Mouse (Mus musculus): ENCODE results near the gene Necab2. TPM values are rescaled to one million over a fixed set of nuclear protein-coding genes. Genes with fewer than 3 reads are reported as not detected.

Necab2 gene
- polyA plus RNA-seq, 1 experiment from 2014 or later: 17.2 TPM

DNA sequence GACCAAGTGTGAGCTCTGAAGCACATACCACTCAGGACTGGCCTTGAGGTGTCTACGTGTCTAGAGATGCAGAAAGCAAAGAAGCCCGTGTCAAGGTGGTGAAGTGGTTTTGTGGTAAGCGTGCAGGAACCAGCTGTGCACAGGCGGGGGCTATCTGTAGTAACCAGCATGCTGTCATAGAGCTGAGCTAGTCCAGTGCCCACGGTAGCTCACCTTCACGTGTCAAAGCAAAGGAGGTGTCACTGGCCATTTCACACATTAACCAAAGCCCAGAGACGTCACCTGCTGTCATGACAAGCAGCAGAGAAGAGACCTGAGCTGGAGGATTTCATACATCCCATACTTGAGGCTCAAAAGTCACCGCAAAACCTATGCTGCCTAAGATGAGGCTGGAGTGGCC lies 59.6 kb downstream of the Necab2 start:
- no peak overlapping the region for H3K9ac ChIP-seq (ENCODE audit: low read depth, low read length)
- DNase-seq (ENCODE audit: low spot score) (no peak), ATAC-seq (ENCODE audit: low FRiP score) (no peak)
- no peak overlapping the region for H3K4me3 ChIP-seq (ENCODE audit: low read depth, low read length)
- H3K36me3 ChIP-seq (ENCODE audit: control insufficient read depth, insufficient read depth, low read length): peaks cover 13% of the 10 kb centered on the region; the same call in 1 of the 2 replicates
- no peak overlapping the region for H3K27ac ChIP-seq (ENCODE audit: low read depth, low read length)
- H3K4me2 ChIP-seq (replicated peaks; ENCODE audit: low read depth, low read length): no peak overlapping the region
- 88% methylated on average over 8 of the region's 8 CpGs for WGBS
- no peaks in the 10 kb centered on the region for H3K27me3 ChIP-seq (ENCODE audit: control insufficient read depth, insufficient read depth, low read length)
- no peaks in the 10 kb centered on the region for H3K4me1 ChIP-seq (replicated peaks; ENCODE audit: control insufficient read depth, insufficient read depth, low read length)
- no peaks in the 10 kb centered on the region for H3K9me3 ChIP-seq (ENCODE audit: control insufficient read depth, low read length)

DNA sequence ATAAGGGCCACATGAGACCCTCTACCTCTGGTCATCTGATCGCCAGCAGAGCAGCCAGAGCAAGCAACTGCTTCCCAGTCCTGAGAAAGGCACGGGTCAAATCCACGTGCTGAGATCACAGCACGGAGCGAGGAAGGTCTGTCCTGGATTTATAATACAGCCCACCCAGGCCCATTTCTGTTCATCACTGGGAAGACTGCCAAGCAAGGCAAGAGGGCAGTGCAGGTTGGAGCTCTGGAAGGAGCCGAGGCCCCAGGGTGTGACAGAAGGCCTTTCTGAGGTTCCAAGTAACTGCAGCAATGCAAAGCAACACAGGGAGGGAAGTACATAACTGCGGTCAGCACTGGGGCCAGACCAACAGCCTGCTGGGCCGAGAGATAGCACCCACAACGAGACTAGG lies 64.0 kb downstream of the Necab2 start:
- no peak overlapping the region for H3K27ac ChIP-seq (ENCODE audit: low read depth, low read length)
- peaks cover 23% of the 10 kb centered on the region; the same call in 1 of the 2 replicates for H3K36me3 ChIP-seq (ENCODE audit: control insufficient read depth, insufficient read depth, low read length)
- WGBS: 94% methylated on average over 9 of the region's 9 CpGs
- no peak overlapping the region for H3K4me3 ChIP-seq (ENCODE audit: low read depth, low read length)
- H3K9ac ChIP-seq (ENCODE audit: low read depth, low read length): no peak overlapping the region
- H3K4me2 ChIP-seq (replicated peaks; ENCODE audit: low read depth, low read length): no peak overlapping the region
- H3K9me3 ChIP-seq (ENCODE audit: control insufficient read depth, low read length): no peaks in the 10 kb centered on the region
- DNase-seq (ENCODE audit: low spot score): no peak
- H3K27me3 ChIP-seq (ENCODE audit: control insufficient read depth, insufficient read depth, low read length): no peaks in the 10 kb centered on the region
- no peak for ATAC-seq (ENCODE audit: low FRiP score)
- no peaks in the 10 kb centered on the region for H3K4me1 ChIP-seq (replicated peaks; ENCODE audit: control insufficient read depth, insufficient read depth, low read length)

DNA sequence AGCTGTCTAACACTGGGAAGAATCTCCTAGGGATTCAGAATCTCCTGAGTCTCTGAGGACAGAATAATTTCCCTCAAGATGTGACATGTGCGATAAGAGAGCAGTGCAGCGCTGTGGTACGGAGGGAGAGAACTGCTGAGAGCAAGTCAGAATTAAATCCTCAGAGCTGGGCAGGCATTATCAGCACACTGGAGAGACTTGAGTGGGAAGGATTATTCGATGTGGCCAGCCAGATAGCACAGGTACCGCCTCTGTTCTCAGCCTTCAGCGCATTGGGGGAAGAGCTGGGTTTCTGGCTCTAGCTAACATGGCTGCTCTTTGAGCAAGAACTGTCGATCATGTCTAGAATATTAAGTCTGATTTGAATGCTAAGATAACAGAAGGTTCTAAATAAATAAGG lies 65.2 kb downstream of the Necab2 start:
- H3K4me3 ChIP-seq (ENCODE audit: low read depth, low read length): no peak overlapping the region
- no peak for ATAC-seq (ENCODE audit: low FRiP score)
- WGBS: 98% methylated on average over 7 of the region's 7 CpGs
- H3K4me1 ChIP-seq (replicated peaks; ENCODE audit: control insufficient read depth, insufficient read depth, low read length): no peaks in the 10 kb centered on the region
- no peaks in the 10 kb centered on the region for H3K9me3 ChIP-seq (ENCODE audit: control insufficient read depth, low read length)
- H3K9ac ChIP-seq (ENCODE audit: low read depth, low read length): no peak overlapping the region
- no peaks in the 10 kb centered on the region for H3K27me3 ChIP-seq (ENCODE audit: control insufficient read depth, insufficient read depth, low read length)
- H3K4me2 ChIP-seq (replicated peaks; ENCODE audit: low read depth, low read length): no peak overlapping the region
- H3K36me3 ChIP-seq (ENCODE audit: control insufficient read depth, insufficient read depth, low read length): peaks cover 24% of the 10 kb centered on the region; the same call in 1 of the 2 replicates
- no peak for DNase-seq (ENCODE audit: low spot score)
- no peak overlapping the region for H3K27ac ChIP-seq (ENCODE audit: low read depth, low read length)

DNA sequence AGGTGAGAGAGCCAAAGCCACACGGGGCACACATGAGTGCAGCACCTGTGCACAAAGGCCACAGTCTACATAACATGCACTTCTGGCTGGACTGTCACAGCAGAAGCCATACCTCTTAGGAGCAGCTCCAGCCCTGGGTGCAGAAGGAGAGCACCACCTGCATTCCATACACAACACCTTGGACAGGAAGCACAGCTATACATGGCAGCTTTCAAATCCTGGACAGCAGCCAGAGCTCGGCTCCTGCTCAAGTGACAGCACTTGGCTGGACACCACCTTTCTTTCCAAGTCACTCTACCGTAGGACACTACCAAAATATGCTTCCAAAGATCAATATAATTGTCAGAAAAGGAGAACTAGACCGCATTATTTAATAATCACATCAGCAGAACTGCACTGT lies 66.9 kb downstream of the Necab2 start:
- H3K27ac ChIP-seq (ENCODE audit: low read depth, low read length): no peak overlapping the region
- H3K4me1 ChIP-seq (replicated peaks; ENCODE audit: control insufficient read depth, insufficient read depth, low read length): no peaks in the 10 kb centered on the region
- no peak overlapping the region for H3K9ac ChIP-seq (ENCODE audit: low read depth, low read length)
- no peak overlapping the region for H3K4me3 ChIP-seq (ENCODE audit: low read depth, low read length)
- no peak for DNase-seq (ENCODE audit: low spot score)
- no peaks in the 10 kb centered on the region for H3K9me3 ChIP-seq (ENCODE audit: control insufficient read depth, low read length)
- no peak overlapping the region for H3K4me2 ChIP-seq (replicated peaks; ENCODE audit: low read depth, low read length)
- WGBS: 95% methylated on average over 4 of the region's 4 CpGs
- H3K36me3 ChIP-seq (ENCODE audit: control insufficient read depth, insufficient read depth, low read length): peaks cover 25% of the 10 kb centered on the region; the same call in 1 of the 2 replicates
- no peak for ATAC-seq (ENCODE audit: low FRiP score)
- no peaks in the 10 kb centered on the region for H3K27me3 ChIP-seq (ENCODE audit: control insufficient read depth, insufficient read depth, low read length)

DNA sequence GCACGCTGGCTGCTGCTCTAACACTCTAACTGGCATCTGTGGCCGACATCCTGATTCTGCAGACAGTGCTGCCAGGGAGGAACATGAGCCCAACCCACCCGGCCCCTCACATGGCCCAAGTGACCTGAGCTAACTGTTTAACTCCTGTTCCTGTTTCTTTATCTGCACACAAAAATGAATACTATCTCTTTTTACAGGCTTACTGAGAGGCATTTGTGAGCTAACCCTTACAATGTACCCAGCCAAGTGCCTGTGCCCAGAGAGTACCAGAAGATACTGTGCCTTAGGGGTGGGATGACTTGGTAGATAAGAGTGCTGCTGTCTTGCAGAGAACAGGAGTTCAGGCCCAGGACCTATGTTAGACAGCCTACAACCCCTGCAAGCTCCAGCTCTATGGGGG lies 68.4 kb downstream of the Necab2 start:
- no peak overlapping the region for H3K4me3 ChIP-seq (ENCODE audit: low read depth, low read length)
- H3K27ac ChIP-seq (ENCODE audit: low read depth, low read length): no peak overlapping the region
- no peaks in the 10 kb centered on the region for H3K4me1 ChIP-seq (replicated peaks; ENCODE audit: control insufficient read depth, insufficient read depth, low read length)
- no peak overlapping the region for H3K4me2 ChIP-seq (replicated peaks; ENCODE audit: low read depth, low read length)
- DNase-seq (ENCODE audit: low spot score) (no peak), ATAC-seq (ENCODE audit: low FRiP score) (no peak)
- 96% methylated on average over 3 of the region's 3 CpGs for WGBS
- H3K36me3 ChIP-seq (ENCODE audit: control insufficient read depth, insufficient read depth, low read length): peaks cover 13% of the 10 kb centered on the region; the same call in 1 of the 2 replicates
- no peaks in the 10 kb centered on the region for H3K27me3 ChIP-seq (ENCODE audit: control insufficient read depth, insufficient read depth, low read length)
- no peak overlapping the region for H3K9ac ChIP-seq (ENCODE audit: low read depth, low read length)
- no peaks in the 10 kb centered on the region for H3K9me3 ChIP-seq (ENCODE audit: control insufficient read depth, low read length)

DNA sequence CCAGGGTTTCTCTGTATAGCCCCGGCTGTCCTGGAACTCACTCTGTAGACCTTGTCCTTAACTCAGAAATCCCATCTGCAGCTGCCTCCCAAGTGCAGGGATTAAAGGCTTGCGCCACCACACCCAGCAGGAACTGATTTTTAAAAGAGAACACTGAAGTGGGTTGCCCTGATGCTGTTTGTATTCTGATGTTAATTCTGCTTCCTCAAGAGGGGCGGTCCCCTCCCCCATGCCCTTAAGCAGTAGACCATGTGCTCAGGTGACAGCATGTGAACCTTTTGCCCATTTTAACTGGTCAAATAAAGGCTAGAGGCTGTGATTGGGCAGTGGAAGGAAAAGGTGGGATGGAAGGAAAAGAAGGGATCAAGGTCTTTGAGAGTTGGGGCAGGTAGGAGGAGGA lies 69.2 kb downstream of the Necab2 start:
- Histone ChIP-seq H3K27me3 (ENCODE audit: control insufficient read depth, insufficient read depth, low read length) (no peaks in the 10 kb centered on the region), H3K4me1 (replicated peaks; ENCODE audit: control insufficient read depth, insufficient read depth, low read length) (no peaks in the 10 kb centered on the region), H3K9ac (ENCODE audit: low read depth, low read length) (no peak overlapping the region), H3K4me2 (replicated peaks; ENCODE audit: low read depth, low read length) (no peak overlapping the region), H3K36me3 (ENCODE audit: control insufficient read depth, insufficient read depth, low read length) (peaks cover 13% of the 10 kb centered on the region; the same call in 1 of the 2 replicates), H3K9me3 (ENCODE audit: control insufficient read depth, low read length) (no peaks in the 10 kb centered on the region), H3K27ac (ENCODE audit: low read depth, low read length) (no peak overlapping the region), H3K4me3 (ENCODE audit: low read depth, low read length) (no peak overlapping the region)
- WGBS: 71% methylated on average over 3 of the region's 3 CpGs
- no peak for DNase-seq (ENCODE audit: low spot score)
- ATAC-seq (ENCODE audit: low FRiP score): no peak

DNA sequence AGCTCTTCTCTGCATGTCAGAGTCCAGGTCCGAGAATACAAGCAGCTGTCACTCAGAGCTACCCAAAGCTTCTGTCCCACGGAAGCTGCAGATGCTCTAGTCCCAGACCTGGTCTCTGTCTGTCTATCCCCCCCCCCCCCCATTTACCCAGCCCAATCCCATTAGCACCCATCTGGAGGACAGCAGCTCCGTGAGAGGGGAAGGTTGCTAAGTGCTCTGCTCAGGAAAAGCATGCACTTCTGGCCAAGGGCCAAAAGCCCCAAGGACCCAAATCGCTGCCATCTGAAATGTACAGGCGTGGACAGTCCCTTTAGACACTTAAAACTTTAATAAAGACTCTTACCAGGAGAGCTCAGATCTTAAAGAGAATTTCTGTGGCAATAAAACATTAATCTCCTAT lies 70.2 kb downstream of the Necab2 start:
- H3K9me3 ChIP-seq (ENCODE audit: control insufficient read depth, low read length): no peaks in the 10 kb centered on the region
- DNase-seq (ENCODE audit: low spot score): no peak
- no peak overlapping the region for H3K9ac ChIP-seq (ENCODE audit: low read depth, low read length)
- ATAC-seq (ENCODE audit: low FRiP score): no peak
- H3K4me1 ChIP-seq (replicated peaks; ENCODE audit: control insufficient read depth, insufficient read depth, low read length): no peaks in the 10 kb centered on the region
- H3K4me3 ChIP-seq (ENCODE audit: low read depth, low read length): no peak overlapping the region
- peaks cover 16% of the 10 kb centered on the region; the same call in 1 of the 2 replicates for H3K36me3 ChIP-seq (ENCODE audit: control insufficient read depth, insufficient read depth, low read length)
- no peak overlapping the region for H3K27ac ChIP-seq (ENCODE audit: low read depth, low read length)
- no peak overlapping the region for H3K4me2 ChIP-seq (replicated peaks; ENCODE audit: low read depth, low read length)
- 74% methylated on average over 5 of the region's 5 CpGs for WGBS
- no peaks in the 10 kb centered on the region for H3K27me3 ChIP-seq (ENCODE audit: control insufficient read depth, insufficient read depth, low read length)

DNA sequence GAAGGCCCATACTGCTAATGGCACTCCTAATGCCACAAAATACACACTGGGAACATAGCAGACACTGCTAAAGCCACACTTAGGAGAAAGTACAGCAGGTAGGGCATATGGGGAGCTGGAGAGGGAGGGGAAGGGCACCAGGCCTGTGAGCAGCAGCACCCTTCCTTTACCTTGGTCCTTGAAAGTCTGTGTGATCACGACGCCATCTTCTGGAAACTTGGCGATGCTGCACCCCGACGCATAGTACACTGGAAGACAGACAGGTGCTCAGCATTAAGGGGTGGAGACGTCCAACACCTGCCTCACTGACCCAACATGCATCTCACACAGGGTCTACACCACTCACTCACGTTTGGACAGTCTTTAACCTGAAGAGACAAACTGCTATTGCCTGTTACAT lies 73.6 kb downstream of the Necab2 start:
- Histone ChIP-seq H3K4me1 (replicated peaks; ENCODE audit: control insufficient read depth, insufficient read depth, low read length) (no peaks in the 10 kb centered on the region), H3K9ac (ENCODE audit: low read depth, low read length) (no peak overlapping the region), H3K4me2 (replicated peaks; ENCODE audit: low read depth, low read length) (no peak overlapping the region), H3K4me3 (ENCODE audit: low read depth, low read length) (no peak overlapping the region), H3K27ac (ENCODE audit: low read depth, low read length) (no peak overlapping the region), H3K27me3 (ENCODE audit: control insufficient read depth, insufficient read depth, low read length) (no peaks in the 10 kb centered on the region), H3K9me3 (ENCODE audit: control insufficient read depth, low read length) (no peaks in the 10 kb centered on the region), H3K36me3 (ENCODE audit: control insufficient read depth, insufficient read depth, low read length) (peaks cover 13% of the 10 kb centered on the region)
- DNase-seq (ENCODE audit: low spot score) (peak; percentile 31), ATAC-seq (ENCODE audit: low FRiP score) (no peak)
- 72% methylated on average over 7 of the region's 7 CpGs for WGBS
